Mouse (Mus musculus): ENCODE measurements around the gene Rasgrf2.

The Rasgrf2 gene

GRCm38 (mm10) chr13:92041584-92042563, 89.6 kb downstream of the Rasgrf2 start:
- DNase-seq: no peak

- peak; percentile 74 for DNase-seq
These were observed 100.9 kb downstream of the Rasgrf2 start for GRCm38 (mm10) chr13:92030364-92031057.

GRCm38 (mm10) chr13:92029666-92030065, 101.8 kb downstream of the Rasgrf2 start:
- DNase-seq: peak; percentile 14 to 18

GRCm38 (mm10) chr13:92027951-92028350, 103.5 kb downstream of the Rasgrf2 start:
- no peak for DNase-seq

- DNase-seq: no peak
These were observed 104.8 kb downstream of the Rasgrf2 start for GRCm38 (mm10) chr13:92026651-92027050.

GRCm38 (mm10) chr13:92025124-92025523, 106.3 kb downstream of the Rasgrf2 start:
- DNase-seq: no peak

- DNase-seq: no peak
These were observed 109.3 kb downstream of the Rasgrf2 start for GRCm38 (mm10) chr13:92022202-92022601.

- DNase-seq: no peak
These were observed 134.5 kb downstream of the Rasgrf2 start for GRCm38 (mm10) chr13:91996929-91997328.

GRCm38 (mm10) chr13:91991412-91991811, 140.0 kb downstream of the Rasgrf2 start:
- DNase-seq: no peak

- DNase-seq: no peak
These were observed 140.7 kb downstream of the Rasgrf2 start for GRCm38 (mm10) chr13:91990709-91991284.

- DNase-seq: no peak
These were observed 143.1 kb downstream of the Rasgrf2 start for GRCm38 (mm10) chr13:91988378-91988777.

- peak in 1 of 2 experiments; percentile 6 for DNase-seq
These were observed 144.5 kb downstream of the Rasgrf2 start for GRCm38 (mm10) chr13:91986958-91987357.

- DNase-seq: no peak
These were observed 145.4 kb downstream of the Rasgrf2 start for GRCm38 (mm10) chr13:91985915-91986589.

GRCm38 (mm10) chr13:91985019-91985418, 146.4 kb downstream of the Rasgrf2 start:
- DNase-seq: no peak

GRCm38 (mm10) chr13:91982080-91982479, 149.4 kb downstream of the Rasgrf2 start:
- DNase-seq: no peak

- DNase-seq: no peak
These were observed 150.0 kb downstream of the Rasgrf2 start for GRCm38 (mm10) chr13:91981414-91981813.

- DNase-seq: no peak
These were observed 154.5 kb downstream of the Rasgrf2 start for GRCm38 (mm10) chr13:91976971-91977370.

- no peak for DNase-seq
These were observed 154.9 kb downstream of the Rasgrf2 start for GRCm38 (mm10) chr13:91976541-91976940.

GRCm38 (mm10) chr13:91974154-91974553, 157.3 kb downstream of the Rasgrf2 start:
- DNase-seq: no peak

GRCm38 (mm10) chr13:91971246-91971645, 160.2 kb downstream of the Rasgrf2 start:
- DNase-seq: no peak

GRCm38 (mm10) chr13:91956474-91956873, 175.0 kb downstream of the Rasgrf2 start:
- no peak for DNase-seq

GRCm38 (mm10) chr13:91955646-91956045, 175.8 kb downstream of the Rasgrf2 start:
- no peak for DNase-seq

GRCm38 (mm10) chr13:91955175-91955574, 176.3 kb downstream of the Rasgrf2 start:
- DNase-seq: no peak

All from B cell, adult 2 months (primary cell).